Mouse (Mus musculus) heart, embryonic 14.5 days (tissue): ENCODE results near the gene Kcna5. TPM values are rescaled to one million over a fixed set of nuclear protein-coding genes. Genes with fewer than 3 reads are reported as not detected.

Experiments used
- ATAC-seq: fragments of 200-750 bp; cut with Nextera tagmentation; 2 replicates; pipeline ENCODE4 v1.8.0; 2017; ENCODE audit warnings: low read depth, moderate TSS enrichment; ENCODE audit not compliant: insufficient number of reproducible peaks, insufficient read depth, low FRiP score
- H3K27ac ChIP-seq, 2 experiments: fragments of 200-500 bp in 1 of 2; fragments of 300-500 bp in 1 of 2; sonication (generic) in 1 of 2; replicated peaks in 1 of 2; 2 replicates each; pipeline ENCODE4 v1.5.1; 2012 to 2014; ENCODE audit warnings: low read depth in 2 of 2, low read length in 2 of 2, control low read depth in 1 of 2, mild to moderate bottlenecking in 1 of 2, mixed read lengths in 1 of 2; ENCODE audit not compliant: control insufficient read depth in 1 of 2, insufficient read depth in 1 of 2
- H3K27me3 ChIP-seq: fragments of 300-500 bp; sonication (generic); 2 replicates; pipeline ENCODE4 v1.6.1; 2014; ENCODE audit warnings: mild to moderate bottlenecking, low read length, control low read depth; ENCODE audit not compliant: control insufficient read depth, insufficient read depth
- H3K36me3 ChIP-seq: fragments of 300-500 bp; sonication (generic); 2 replicates; pipeline ENCODE4 v1.6.1; 2014; ENCODE audit warnings: mild to moderate bottlenecking, control low read depth, low read length, mixed read lengths; ENCODE audit not compliant: control insufficient read depth, insufficient read depth
- H3K4me1 ChIP-seq, 2 experiments: fragments of 200-500 bp in 1 of 2; fragments of 300-500 bp in 1 of 2; sonication (generic) in 1 of 2; 2 replicates each; pipeline ENCODE4 v1.6.1; 2012 to 2014; ENCODE audit warnings: low read length in 2 of 2, control low read depth in 1 of 2, mixed read lengths in 1 of 2; ENCODE audit not compliant: control insufficient read depth in 2 of 2, insufficient read depth in 2 of 2
- H3K4me2 ChIP-seq: fragments of 300-500 bp; sonication (generic); 2 replicates; pipeline ENCODE4 v1.6.1; 2014; ENCODE audit warnings: mild to moderate bottlenecking, low read length
- H3K4me3 ChIP-seq, 2 experiments: fragments of 200-500 bp in 1 of 2; fragments of 300-500 bp in 1 of 2; sonication (generic) in 1 of 2; 2 replicates each; pipeline ENCODE4 v1.5.1; 2012 to 2014; ENCODE audit warnings: low read length in 2 of 2, mild to moderate bottlenecking in 2 of 2, control low read depth in 1 of 2, low read depth in 1 of 2, moderate library complexity in 1 of 2; ENCODE audit not compliant: control insufficient read depth in 1 of 2, insufficient read depth in 1 of 2
- H3K9ac ChIP-seq: fragments of 300-500 bp; sonication (generic); 2 replicates; pipeline ENCODE4 v1.6.1; 2014; ENCODE audit warnings: mild to moderate bottlenecking, low read length
- H3K9me3 ChIP-seq: fragments of 300-500 bp; sonication (generic); 2 replicates; pipeline ENCODE4 v1.6.1; 2016; ENCODE audit warnings: low read length, control low read depth; ENCODE audit not compliant: control insufficient read depth
- WGBS: fragments of 180-500 bp; shearing (Covaris S2); extraction: QIAGEN DNeasy Blood & Tissue Kit; methylation state at CpG from one replicate; pipeline ENCODE4 v1.1.7; 2014; 5-methylcytosine and 5-hydroxymethylcytosine counted together
- polyA plus RNA-seq: library from polyadenylated mRNA; unstranded; fragments of >200 nt; fragmentation: Nextera tagmentation; extraction: Ambion mirVana; gene quantifications from 2 replicates; pipeline ENCODE4 v1.2.1, GENCODE M21; 2014

Kcna5 gene
- polyA plus RNA-seq, 1 experiment from 2014 or later, result 7.6 TPM

DNA sequence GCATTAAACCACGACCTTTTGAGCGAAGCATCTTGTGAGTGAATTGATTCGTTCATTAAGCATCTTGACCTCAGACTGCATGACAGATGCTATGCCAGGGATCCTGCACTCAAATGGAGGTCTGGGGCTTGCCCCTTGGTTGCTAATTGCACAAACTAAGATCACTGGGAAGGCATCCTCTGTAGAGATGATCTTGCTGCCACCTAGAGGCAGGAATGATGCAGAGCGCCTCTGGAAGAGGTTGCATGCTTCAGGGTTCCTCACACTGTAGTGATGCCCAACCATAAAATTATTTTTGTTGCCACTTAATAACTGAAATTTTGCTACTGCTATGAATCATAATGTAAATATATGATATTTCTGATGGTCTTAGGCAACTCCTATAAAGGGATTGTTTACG lies 37.3 kb downstream of the Kcna5 start:
- H3K27ac ChIP-seq, result no peak overlapping the region

DNA sequence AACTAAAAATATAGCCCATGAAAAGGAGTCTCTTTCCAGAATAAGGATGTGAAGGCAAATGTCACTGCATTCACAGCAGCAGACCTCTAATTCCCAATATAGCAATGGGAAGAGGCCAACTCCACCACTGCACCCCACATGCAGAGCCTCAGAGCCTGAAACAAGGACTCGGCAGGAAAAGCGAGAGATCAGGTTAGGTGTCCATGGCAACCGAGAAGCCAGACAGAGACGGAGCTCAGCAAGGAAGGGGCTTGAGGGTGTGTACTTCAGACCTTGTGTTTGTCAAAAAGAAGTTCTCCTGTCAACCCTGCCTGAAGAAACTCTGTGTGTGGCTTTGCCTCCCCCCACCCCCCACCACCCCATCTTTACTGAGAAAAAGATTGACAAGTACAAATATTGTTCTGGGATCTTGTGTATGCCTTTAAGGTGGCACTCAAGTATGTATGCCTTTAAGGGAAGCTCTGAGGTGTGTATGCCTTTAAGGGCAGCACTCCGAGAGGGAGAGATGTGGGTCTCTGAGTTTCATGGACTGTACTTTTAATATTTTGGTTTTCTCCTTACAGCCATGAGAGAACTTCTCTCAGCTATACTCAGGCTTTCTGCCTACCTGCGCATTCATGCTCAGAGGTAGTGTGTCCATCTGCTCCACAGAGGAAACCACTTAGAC lies 37.9 kb downstream of the Kcna5 start:
- no peak for ATAC-seq

More for the DNA sequence above, 37.3 kb downstream of the Kcna5 start:
- H3K4me2 ChIP-seq, result no peak overlapping the region
- H3K4me1 ChIP-seq, result 0 out of 4 replicates have a peak, but pooled peaks cover 2 to 4% of the 10 kb centered on the region in 2 experiments
- H3K9me3 ChIP-seq, result 0 out of 2 replicates have a peak, but pooled peaks cover 4% of the 10 kb centered on the region
- 61% methylated on average over 5 of the region's 5 CpGs for WGBS
- 0 out of 2 replicates have a peak, but pooled peaks cover 9% of the 10 kb centered on the region for H3K27me3 ChIP-seq
- ATAC-seq, result no peak
- no peak overlapping the region for H3K4me3 ChIP-seq
- no peak overlapping the region for H3K9ac ChIP-seq
- no peaks in the 10 kb centered on the region for H3K36me3 ChIP-seq

DNA sequence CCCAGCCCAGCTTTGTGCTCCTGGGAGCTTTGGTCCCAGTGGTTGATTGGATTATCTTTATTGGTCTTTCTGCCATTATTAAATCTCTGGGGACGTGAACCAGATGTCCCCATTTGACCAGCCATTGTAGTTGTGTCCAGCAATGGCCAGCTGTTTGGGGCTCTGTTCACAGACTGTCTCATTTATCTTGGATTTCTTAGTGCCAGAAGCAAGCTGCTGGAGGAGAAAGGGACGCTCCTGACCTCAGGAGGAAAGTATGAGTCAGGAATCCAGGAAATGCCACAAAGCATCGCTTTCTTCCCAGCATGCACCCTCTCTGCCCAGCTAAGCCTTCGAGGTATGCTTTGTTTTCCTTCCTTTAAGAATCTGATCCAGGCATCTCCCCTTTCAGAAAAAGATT lies 48.1 kb downstream of the Kcna5 start:
- Histone ChIP-seq H3K9ac (no peak overlapping the region), H3K9me3 (no peaks in the 10 kb centered on the region), H3K36me3 (no peaks in the 10 kb centered on the region), H3K4me2 (no peak overlapping the region), H3K27ac (no peak overlapping the region), H3K4me1 (peaks cover 11 to 15% of the 10 kb centered on the region in 2 experiments), H3K27me3 (no peaks in the 10 kb centered on the region), H3K4me3 (no peak overlapping the region)
- 35% methylated on average over 4 of the region's 4 CpGs for WGBS
- no peak for ATAC-seq

More for the DNA sequence above, 37.9 kb downstream of the Kcna5 start:
- no peaks in the 10 kb centered on the region for H3K36me3 ChIP-seq
- no peak overlapping the region for H3K27ac ChIP-seq
- 0 out of 2 replicates have a peak, but pooled peaks cover 9% of the 10 kb centered on the region for H3K27me3 ChIP-seq
- H3K4me2 ChIP-seq, result no peak overlapping the region
- WGBS, result 45% methylated on average over 6 of the region's 6 CpGs
- H3K4me1 ChIP-seq, result 0 out of 4 replicates have a peak, but pooled peaks cover 0 to 2% of the 10 kb centered on the region in 2 experiments
- H3K9ac ChIP-seq, result no peak overlapping the region
- no peak overlapping the region for H3K4me3 ChIP-seq
- H3K9me3 ChIP-seq, result 0 out of 2 replicates have a peak, but pooled peaks cover 4% of the 10 kb centered on the region

DNA sequence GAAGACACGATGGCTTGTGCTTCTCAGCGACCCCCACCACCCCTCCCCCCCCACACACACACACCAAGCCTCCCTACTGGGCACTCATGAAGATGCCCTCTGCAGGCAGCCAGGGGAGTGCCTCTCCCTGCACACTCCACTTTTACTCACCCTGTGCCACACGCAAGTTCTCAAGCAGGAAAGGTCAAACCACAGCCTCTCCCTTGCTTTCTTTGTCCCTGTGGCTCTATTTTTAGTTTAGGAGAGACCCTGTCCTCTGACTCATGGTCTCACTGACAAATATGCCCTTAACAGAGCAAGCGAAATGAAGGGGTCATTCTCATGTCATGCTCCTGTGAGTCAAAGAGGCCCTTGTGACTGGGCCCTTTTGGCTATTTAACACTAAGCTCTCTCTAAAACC lies 50.3 kb downstream of the Kcna5 start:
- WGBS, result 25% methylated on average over 4 of the region's 4 CpGs
- Histone ChIP-seq H3K4me1 (peaks cover 11 to 15% of the 10 kb centered on the region in 2 experiments), H3K36me3 (no peaks in the 10 kb centered on the region), H3K9ac (no peak overlapping the region), H3K4me3 (no peak overlapping the region), H3K9me3 (no peaks in the 10 kb centered on the region), H3K27ac (peak overlapping the region in 1 of 2 experiments; percentile 5; a peak in 2 of 4 replicates), H3K27me3 (no peaks in the 10 kb centered on the region), H3K4me2 (no peak overlapping the region)
- no peak for ATAC-seq

DNA sequence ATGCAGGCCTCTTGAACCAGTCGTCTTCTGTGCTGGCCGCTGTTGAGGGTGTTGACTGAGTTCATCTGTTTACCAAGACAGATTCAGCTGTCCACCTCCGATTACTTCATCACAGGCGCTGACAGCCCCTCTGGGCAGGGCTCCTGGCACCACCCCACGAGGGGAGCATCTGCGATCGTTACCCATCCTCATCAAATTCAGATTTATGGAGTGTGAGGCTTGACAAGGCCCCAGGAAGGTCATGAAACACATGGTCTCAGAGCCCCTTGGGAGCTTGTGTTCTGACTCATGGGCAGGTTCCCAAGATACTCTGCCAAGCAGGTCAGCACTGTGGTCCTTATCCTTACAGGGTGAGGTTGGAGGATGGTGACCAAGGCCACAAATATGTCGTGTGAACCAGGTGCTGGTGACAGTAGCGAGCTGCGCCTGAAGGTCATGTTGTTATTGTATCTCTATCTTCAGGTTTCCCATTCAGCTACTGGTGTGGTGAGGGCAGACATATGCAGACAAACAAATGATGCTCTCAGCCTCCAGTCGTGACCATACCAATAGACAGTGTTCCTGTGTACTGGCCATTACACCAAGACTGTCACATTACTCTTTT lies 51.8 kb downstream of the Kcna5 start:
- no peak overlapping the region for H3K9ac ChIP-seq
- H3K27ac ChIP-seq, result no peak overlapping the region
- WGBS, result 76% methylated on average over 11 of the region's 11 CpGs
- H3K36me3 ChIP-seq, result no peaks in the 10 kb centered on the region
- ATAC-seq, result no peak
- no peaks in the 10 kb centered on the region for H3K27me3 ChIP-seq
- H3K4me2 ChIP-seq, result no peak overlapping the region
- peaks cover 11 to 15% of the 10 kb centered on the region in 2 experiments for H3K4me1 ChIP-seq
- no peak overlapping the region for H3K4me3 ChIP-seq
- H3K9me3 ChIP-seq, result no peaks in the 10 kb centered on the region

Other genes starting within 250 kb of the Kcna5 start
- gene Kcna1, start 111.0 kb upstream of the Kcna5 start, polyA plus RNA-seq, result 0.09 TPM in 1 of 2 replicates, not detected in the other
- 0.58 and 1.0 TPM in 2 replicates for gene Kcna6, start 205.3 kb upstream of the Kcna5 start, polyA plus RNA-seq